Comparison of ENCODE assay signal across 30 mouse cellular contexts in the genomic region with DNA sequence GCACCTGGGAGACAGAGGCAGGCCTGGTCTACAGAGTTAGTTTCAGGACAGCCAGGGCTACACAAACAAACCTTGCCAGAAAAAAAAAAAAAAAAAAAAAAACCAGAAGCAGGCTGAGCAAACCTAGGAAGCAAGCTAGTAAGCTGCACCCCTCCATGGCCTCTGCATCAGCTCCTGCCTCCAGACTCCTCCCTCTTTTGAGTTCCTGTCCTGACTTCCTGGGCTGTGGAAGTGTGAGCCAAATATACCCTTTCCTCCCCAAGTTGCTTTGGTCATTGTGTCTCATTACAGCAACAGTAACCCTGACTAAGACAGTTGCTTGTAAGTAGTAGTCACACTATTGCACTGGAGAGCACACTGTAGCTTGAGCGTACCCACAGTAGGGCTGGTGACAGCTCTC. TPM values are rescaled to one million over a fixed set of nuclear protein-coding genes. Genes with fewer than 3 reads are reported as not detected.
DNase-seq lines count a peak whose midpoint lies in the region; ATAC-seq and TF ChIP-seq lines count a peak whose summit lies in the region.
"Had no signal": no experiment of that assay in that cellular context is flagged by ENCODE, and none has a peak within 500 bp of the region (broad histone marks: within the 10 kb centered on the region; RNA-seq: fewer than 3 reads in every experiment).

No protein-coding gene starts in this region.

- peak; percentile 36; the same call in 1 of the 2 replicates for ATAC-seq in liver, postnatal 0 days
- 0 out of 2 replicates have a peak, but pooled peaks have one; percentile 20 for ATAC-seq in megakaryocyte progenitor cell, adult 5-6 weeks (replicated peaks; ENCODE audit: poor library complexity)
- ATAC-seq in forebrain, embryonic 15.5 days (replicated peaks): no peak
- ATAC-seq: CD4-positive, CD25-positive, alpha-beta regulatory T cell, adult 4 months had no signal

- H3K9me3 ChIP-seq in liver, postnatal 0 days (ENCODE audit: low read length): no peaks in the 10 kb centered on the region
- H3K9me3 ChIP-seq in forebrain, embryonic 15.5 days: no peaks in the 10 kb centered on the region
- H3K9me3 ChIP-seq: heart, embryonic 15.5 days; hindbrain, embryonic 12.5 days; limb, embryonic 15.5 days; stomach, embryonic 15.5 days had no signal

- H3K27me3 ChIP-seq in liver, postnatal 0 days (ENCODE audit: insufficient read depth, low read length): no peaks in the 10 kb centered on the region
- no peaks in the 10 kb centered on the region for H3K27me3 ChIP-seq in forebrain, embryonic 15.5 days
- H3K27me3 ChIP-seq: heart, embryonic 15.5 days; hindbrain, embryonic 12.5 days; limb, embryonic 15.5 days; stomach, embryonic 15.5 days had no signal

- H3K27ac ChIP-seq in liver, postnatal 0 days (ENCODE audit: low read depth): no peak overlapping the region
- no peak overlapping the region for H3K27ac ChIP-seq in forebrain, embryonic 15.5 days (replicated peaks)
- H3K27ac ChIP-seq: heart, embryonic 15.5 days; hindbrain, embryonic 12.5 days; limb, embryonic 15.5 days; stomach, embryonic 15.5 days had no signal

- TF ChIP-seq CTCF in liver, postnatal 0 days (IDR thresholded peaks at IDR 0.05; ENCODE audit: low read depth): no peak

- H3K4me1 ChIP-seq in liver, postnatal 0 days (ENCODE audit: insufficient read depth): no peaks in the 10 kb centered on the region
- no peaks in the 10 kb centered on the region for H3K4me1 ChIP-seq in forebrain, embryonic 15.5 days
- H3K4me1 ChIP-seq: limb, embryonic 15.5 days; stomach, embryonic 15.5 days had no signal

- H3K4me2 ChIP-seq in liver, postnatal 0 days (ENCODE audit: low read depth, low read length): no peak overlapping the region
- H3K4me2 ChIP-seq in forebrain, embryonic 15.5 days (replicated peaks): no peak overlapping the region
- H3K4me2 ChIP-seq: heart, embryonic 15.5 days; hindbrain, embryonic 12.5 days; limb, embryonic 15.5 days; stomach, embryonic 15.5 days had no signal

- 92% methylated on average over 1 of the region's 1 CpGs for WGBS in liver, postnatal 0 days (ENCODE audit: insufficient replicate concordance)
- 100% methylated on average over 1 of the region's 1 CpGs for WGBS in forebrain, embryonic 15.5 days

- no peak for TF ChIP-seq EP300 in liver, postnatal 0 days (IDR thresholded peaks at IDR 0.05; ENCODE audit: low read depth)

- intact Hi-C loops in left cerebral cortex, postnatal 4 days (cut with DNase I): no loop called here

- no peak overlapping the region for H3K4me3 ChIP-seq in liver, postnatal 0 days (ENCODE audit: low read depth, low read length)
- H3K4me3 ChIP-seq in forebrain, embryonic 15.5 days: no peak overlapping the region
- H3K4me3 ChIP-seq: heart, embryonic 15.5 days; hindbrain, embryonic 12.5 days; limb, embryonic 15.5 days; stomach, embryonic 15.5 days had no signal

- H3K9ac ChIP-seq in liver, postnatal 0 days (replicated peaks): no peak overlapping the region
- H3K9ac ChIP-seq in forebrain, embryonic 15.5 days (replicated peaks): no peak overlapping the region
- H3K9ac ChIP-seq: heart, embryonic 15.5 days; hindbrain, embryonic 12.5 days; limb, embryonic 15.5 days; stomach, embryonic 15.5 days had no signal

- DNase-seq in liver, postnatal 0 days: no peak
- DNase-seq in liver (no peak), 416B (ENCODE audit: low read depth) (peak; percentile 34), ZHBTc4 (ENCODE audit: low read depth, low spot score) (peak; percentile 33)
- DNase-seq in left cerebral cortex, postnatal 4 days: no peak
- DNase-seq: cerebellum, adult 2 months; cerebellum, postnatal 36 days; gastrocnemius, postnatal 10 days; kidney, adult 8-10 months; right cerebral cortex, postnatal 25 days; thymus, adult 2 months had no signal

- no peaks in the 10 kb centered on the region for H3K36me3 ChIP-seq in liver, postnatal 0 days (replicated peaks; ENCODE audit: insufficient read depth, low read length)
- no peaks in the 10 kb centered on the region for H3K36me3 ChIP-seq in forebrain, embryonic 15.5 days
- H3K36me3 ChIP-seq: heart, embryonic 15.5 days; hindbrain, embryonic 12.5 days; limb, embryonic 15.5 days; stomach, embryonic 15.5 days had no signal

RNA-seq across cellular contexts. Expression of a gene that starts 11.6 kb away (rescaled TPM):
- not detected in 2 replicates for polyA plus RNA-seq in liver, postnatal 0 days (2015; fragmentation: Nextera tagmentation; extraction: Ambion mirVana)
- total RNA-seq in megakaryocyte progenitor cell, adult 5-6 weeks (2015): 0.12 TPM in 1 of 2 replicates, not detected in the other
- not detected in 2 replicates for total RNA-seq in megakaryocyte progenitor cell, adult 5-6 weeks (2017)
- total RNA-seq in left cerebral cortex, postnatal 4 days (2021): under 1 TPM in 1 of 2 experiments, not detected in 1; 0.24 TPM
- 0.31 and 0.62 TPM in 2 replicates for polyA plus RNA-seq in forebrain, embryonic 15.5 days (2015; fragmentation: Nextera tagmentation; extraction: Ambion mirVana)
- total RNA-seq: adrenal gland, adult 18-20 months; adrenal gland, postnatal 4 days; heart, adult 8-10 months; layer of hippocampus, postnatal 14 days; left cerebral cortex, postnatal 14 days; megakaryocyte-erythroid progenitor cell, adult 5-6 weeks; midbrain, postnatal 0 days; neutrophil, adult 5-6 weeks had no signal
- polyA plus RNA-seq: CD4-positive, CD25-positive, alpha-beta regulatory T cell, adult 4 months; cerebellum, adult 2 months; frontal cortex, adult 2 months; hindbrain, embryonic 12.5 days; liver, embryonic 16.5 days had no signal

RNA-seq across cellular contexts. Expression of a gene that starts 15.0 kb away (rescaled TPM):
- polyA plus RNA-seq in liver, postnatal 0 days (2015; fragmentation: Nextera tagmentation; extraction: Ambion mirVana): 0.09 and 0.11 TPM in 2 replicates
- not detected in 2 replicates for total RNA-seq in megakaryocyte progenitor cell, adult 5-6 weeks (2015)
- total RNA-seq in megakaryocyte progenitor cell, adult 5-6 weeks (2017): not detected in 2 replicates
- total RNA-seq in left cerebral cortex, postnatal 4 days (2021): not detected
- polyA plus RNA-seq in forebrain, embryonic 15.5 days (2015; fragmentation: Nextera tagmentation; extraction: Ambion mirVana): 0.17 TPM in 1 of 2 replicates, not detected in the other
- total RNA-seq: megakaryocyte-erythroid progenitor cell, adult 5-6 weeks; MEL; neutrophil, adult 5-6 weeks had no signal
- polyA plus RNA-seq: CD4-positive, CD25-positive, alpha-beta regulatory T cell, adult 4 months; forebrain, embryonic 11.5 days; liver, embryonic 16.5 days; midbrain, postnatal 0 days had no signal

RNA-seq across cellular contexts. Expression of a gene that starts 48.0 kb away (rescaled TPM):
- polyA plus RNA-seq in liver, postnatal 0 days (2015; fragmentation: Nextera tagmentation; extraction: Ambion mirVana): 4.7 and 5.0 TPM in 2 replicates
- total RNA-seq in megakaryocyte progenitor cell, adult 5-6 weeks (2015): 78.6 and 86.8 TPM in 2 replicates
- 34.1 and 44.3 TPM in 2 replicates for total RNA-seq in megakaryocyte progenitor cell, adult 5-6 weeks (2017)
- total RNA-seq in left cerebral cortex, postnatal 4 days (2021): 1 to 10 TPM; 4.9 to 6.3 TPM
- polyA plus RNA-seq in forebrain, embryonic 15.5 days (2015; fragmentation: Nextera tagmentation; extraction: Ambion mirVana): 1.2 and 2.4 TPM in 2 replicates

Comparison
In these comparisons a context has a peak if more than half of its experiments do, and no peak if none do; other contexts are left out.
1. DNase-seq: peak in 416B (single experiment) and ZHBTc4 (single experiment); none in liver, postnatal 0 days (single experiment), liver (single experiment) and left cerebral cortex, postnatal 4 days (single experiment).
2. RNA of a gene that starts 48.0 kb away (total RNA-seq): 34.1 to 86.8 TPM in megakaryocyte progenitor cell, adult 5-6 weeks; 4.9 to 6.3 TPM in left cerebral cortex, postnatal 4 days; every median in the first group is over 4 times any median in the second.